Mouse (Mus musculus) lung, adult 2 months (tissue): ENCODE measurements around the gene Arhgap15. TPM values are rescaled to one million over a fixed set of nuclear protein-coding genes. Genes with fewer than 3 reads are reported as not detected.

ENCODE experiments used
- DNase-seq: peaks from one replicate; pipeline ENCODE4 v3.0.0; 2022
- H3K4me1 ChIP-seq: fragments of 200-500 bp; 2 replicates; pipeline ENCODE4 v1.6.1; 2011; ENCODE audit warnings: low read length; ENCODE audit not compliant: control insufficient read depth, insufficient read depth
- H3K4me3 ChIP-seq: fragments of 200-500 bp; replicated peaks from 2 replicates; pipeline ENCODE3; 2011; ENCODE audit warnings: low read depth, mild to moderate bottlenecking, control low read depth, low read length; ENCODE audit errors: extremely low read depth
- CTCF ChIP-seq: fragments of 200-500 bp; IDR thresholded peaks from 2 replicates; pipeline ENCODE4 v1.5.1; 2011; ENCODE audit warnings: mild to moderate bottlenecking, low read length, control low read depth; ENCODE audit not compliant: insufficient read depth
- POLR2A ChIP-seq: fragments of 200-500 bp; IDR thresholded peaks from 2 replicates; pipeline ENCODE4 v1.6.1; 2011; ENCODE audit warnings: low read depth, mild to moderate bottlenecking, control low read depth, low read length, borderline replicate concordance; ENCODE audit errors: extremely low read depth
- WGBS: fragments of 180-500 bp; shearing (Covaris S2); methylation state at CpG from one replicate; pipeline ENCODE4 v1.1.7; 2018; 5-methylcytosine and 5-hydroxymethylcytosine counted together
- polyA plus RNA-seq: library from polyadenylated mRNA; depleted of rRNA; stranded (reverse); fragments of >200 nt; gene quantifications from 2 replicates; pipeline ENCODE4 v1.2.3, GENCODE M21; 2012

The Arhgap15 gene
- polyA plus RNA-seq, 1 experiment: 1.8 TPM

- 83% methylated on average over 3 of the region's 3 CpGs for WGBS
- DNase-seq: no peak
- TF ChIP-seq POLR2A: no peak
- TF ChIP-seq CTCF: no peak
- Histone ChIP-seq H3K4me1 (no peaks in the 10 kb centered on the region), H3K4me3 (no peak overlapping the region)
These were observed 564.9 kb downstream of the Arhgap15 start for GRCm38 (mm10) chr2:44313573-44313972.

DNA sequence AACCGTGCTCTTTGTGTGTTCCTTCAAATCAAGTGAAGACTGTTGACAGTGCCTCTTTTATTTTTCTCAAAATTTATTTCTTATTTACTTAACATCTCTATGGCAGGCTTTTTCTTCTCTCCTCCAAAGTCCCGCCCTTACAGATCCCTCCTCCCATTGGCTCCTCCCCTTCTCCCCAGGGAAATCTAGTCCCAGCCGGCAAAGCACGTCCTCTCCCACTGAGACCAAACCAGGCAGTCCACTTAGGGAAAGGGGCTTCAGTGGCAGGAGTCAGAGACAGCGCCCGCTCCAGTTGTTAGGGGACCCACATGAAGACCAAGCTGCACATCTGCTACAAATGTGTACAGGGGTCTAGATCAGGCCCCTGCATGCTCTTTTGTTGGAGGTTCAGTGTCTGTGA lies 569.8 kb downstream of the Arhgap15 start:
- DNase-seq: no peak
- no peaks in the 10 kb centered on the region for H3K4me1 ChIP-seq
- TF ChIP-seq CTCF: no peak
- no peak for TF ChIP-seq POLR2A
- 71% methylated on average over 6 of the region's 6 CpGs for WGBS
- no peak overlapping the region for H3K4me3 ChIP-seq

GRCm38 (mm10) chr2:44319479-44319878 lies 570.9 kb downstream of the Arhgap15 start:
- no peaks in the 10 kb centered on the region for H3K4me1 ChIP-seq
- no peak for DNase-seq
- no peak overlapping the region for H3K4me3 ChIP-seq
- WGBS: 95% methylated on average over 4 of the region's 4 CpGs
- TF ChIP-seq POLR2A (no peak), CTCF (no peak)

- no peak for DNase-seq
- H3K4me1 ChIP-seq: no peaks in the 10 kb centered on the region
- no peak for TF ChIP-seq POLR2A
- TF ChIP-seq CTCF: no peak
- WGBS: 91% methylated on average over 4 of the region's 4 CpGs
- H3K4me3 ChIP-seq: no peak overlapping the region
These were observed 575.2 kb downstream of the Arhgap15 start for GRCm38 (mm10) chr2:44323813-44324212.

DNA sequence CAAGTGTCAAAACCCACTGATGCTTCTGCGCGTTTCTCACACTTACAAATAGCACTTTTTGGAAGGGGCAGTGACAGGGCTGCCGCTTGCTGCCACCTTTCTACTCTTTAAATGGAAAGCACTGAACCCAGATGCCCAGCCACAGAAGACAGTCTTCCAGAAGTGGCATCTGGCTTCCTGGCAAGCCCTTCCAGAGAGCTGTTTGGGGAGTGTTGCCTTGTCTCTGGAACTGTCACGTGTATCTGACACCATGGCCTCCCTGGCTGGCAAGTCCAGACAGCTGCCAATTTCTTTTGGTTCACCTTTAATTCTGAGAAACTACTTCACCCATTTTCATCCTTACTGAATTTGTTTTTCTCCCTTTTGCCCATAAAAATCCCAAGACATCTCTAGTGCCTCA lies 584.7 kb downstream of the Arhgap15 start:
- Histone ChIP-seq H3K4me1 (no peaks in the 10 kb centered on the region), H3K4me3 (no peak overlapping the region)
- DNase-seq: no peak
- TF ChIP-seq CTCF (no peak), POLR2A (no peak)
- WGBS: 74% methylated on average over 4 of the region's 4 CpGs

- no peak for TF ChIP-seq POLR2A
- no peak for TF ChIP-seq CTCF
- WGBS: 59% methylated on average over 3 of the region's 3 CpGs
- Histone ChIP-seq H3K4me3 (no peak overlapping the region), H3K4me1 (no peaks in the 10 kb centered on the region)
- no peak for DNase-seq
These were observed 585.4 kb downstream of the Arhgap15 start for GRCm38 (mm10) chr2:44334006-44334405.

GRCm38 (mm10) chr2:44334517-44334916 lies 585.9 kb downstream of the Arhgap15 start:
- no peaks in the 10 kb centered on the region for H3K4me1 ChIP-seq
- no peak overlapping the region for H3K4me3 ChIP-seq
- 55% methylated on average over 2 of the region's 2 CpGs for WGBS
- TF ChIP-seq POLR2A (no peak), CTCF (no peak)
- no peak for DNase-seq

GRCm38 (mm10) chr2:44336720-44337354 lies 588.2 kb downstream of the Arhgap15 start:
- TF ChIP-seq CTCF (0 out of 2 replicates have a peak, but pooled peaks have one; percentile 4), POLR2A (no peak)
- DNase-seq: no peak
- Histone ChIP-seq H3K4me3 (no peak overlapping the region), H3K4me1 (no peaks in the 10 kb centered on the region)
- WGBS: 75% methylated on average over 5 of the region's 5 CpGs

DNA sequence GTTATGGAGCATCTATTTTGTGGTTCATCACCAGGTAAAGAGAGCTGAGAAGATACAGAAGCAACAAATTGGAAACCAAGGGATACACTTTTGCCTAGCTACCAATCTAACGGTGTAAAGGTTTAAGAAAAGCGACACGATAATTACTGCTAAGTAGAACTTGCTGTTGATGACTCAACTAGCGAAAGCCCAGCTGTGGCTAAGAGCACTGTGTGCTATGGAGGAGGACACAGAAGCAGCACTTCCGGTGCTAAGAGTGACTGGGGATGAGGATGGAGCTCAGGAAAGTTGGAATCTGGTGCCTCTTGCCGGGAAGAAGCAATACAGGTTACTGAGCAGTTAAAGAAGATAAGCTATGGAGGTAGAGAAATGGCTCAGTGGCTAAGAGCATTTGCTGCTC lies 589.8 kb downstream of the Arhgap15 start:
- Histone ChIP-seq H3K4me1 (no peaks in the 10 kb centered on the region), H3K4me3 (no peak overlapping the region)
- TF ChIP-seq CTCF (no peak), POLR2A (no peak)
- 93% methylated on average over 6 of the region's 6 CpGs for WGBS
- DNase-seq: no peak

GRCm38 (mm10) chr2:44341091-44341571 lies 592.5 kb downstream of the Arhgap15 start:
- no peak for TF ChIP-seq CTCF
- TF ChIP-seq POLR2A: no peak
- H3K4me3 ChIP-seq: no peak overlapping the region
- H3K4me1 ChIP-seq: no peaks in the 10 kb centered on the region
- no peak for DNase-seq
- WGBS: 82% methylated on average over 10 of the region's 10 CpGs

- Histone ChIP-seq H3K4me3 (no peak overlapping the region), H3K4me1 (no peaks in the 10 kb centered on the region)
- no peak for TF ChIP-seq CTCF
- DNase-seq: no peak
- WGBS: 90% methylated on average over 8 of the region's 8 CpGs
These were observed 596.2 kb downstream of the Arhgap15 start for GRCm38 (mm10) chr2:44344861-44345260.
